16 mouse cellular contexts compared by ENCODE assay signal in genomic region chr8:77213893-77214464, GRCm38 (mm10).
A peak's percentile ranks its signal among the peaks of the same experiment; 100 is the strongest.
DNase-seq lines count a peak whose midpoint lies in the region; ATAC-seq and TF ChIP-seq lines count a peak whose summit lies in the region.
"Had no signal": no experiment of that assay in that cellular context is flagged by ENCODE, and none has a peak within 500 bp of the region (broad histone marks: within the 10 kb centered on the region; RNA-seq: fewer than 3 reads in every experiment).

No protein-coding gene starts in this region.

- no peak for TF ChIP-seq CTCF in lung, embryonic 14.5 days (IDR thresholded peaks at IDR 0.05; ENCODE audit: low read depth)

- H3K4me3 ChIP-seq in kidney, embryonic 15.5 days (replicated peaks) = no peak overlapping the region
- no peak overlapping the region for H3K4me3 ChIP-seq in lung, embryonic 14.5 days (ENCODE audit: low read depth, low read length)
- no peak overlapping the region for H3K4me3 ChIP-seq in embryonic facial prominence, embryonic 13.5 days
- no peak overlapping the region for H3K4me3 ChIP-seq in embryonic facial prominence, embryonic 15.5 days (replicated peaks)
- H3K4me3 ChIP-seq in forebrain, embryonic 11.5 days (ENCODE audit: low read depth, low read length) = no peak overlapping the region
- H3K4me3 ChIP-seq: gastrocnemius, adult 2 months; heart, embryonic 12.5 days; hindbrain, embryonic 10.5 days had no signal

- ATAC-seq in kidney, embryonic 15.5 days (replicated peaks; ENCODE audit: low FRiP score) = peak; percentile 56; the same call in 1 of the 2 replicates
- peak; percentile 17; the same call in 1 of the 2 replicates for ATAC-seq in lung, embryonic 14.5 days (ENCODE audit: insufficient read depth)
- no peak for ATAC-seq in embryonic facial prominence, embryonic 13.5 days (ENCODE audit: insufficient number of reproducible peaks, insufficient read depth, low FRiP score, low TSS enrichment, low read depth)
- no peak for ATAC-seq in embryonic facial prominence, embryonic 15.5 days (ENCODE audit: insufficient number of reproducible peaks, low FRiP score, low TSS enrichment, low read depth)
- ATAC-seq in forebrain, embryonic 11.5 days (replicated peaks; ENCODE audit: low FRiP score) = no peak

- no peaks in the 10 kb centered on the region for H3K36me3 ChIP-seq in kidney, embryonic 15.5 days
- no peaks in the 10 kb centered on the region for H3K36me3 ChIP-seq in lung, embryonic 14.5 days (ENCODE audit: insufficient read depth)
- no peaks in the 10 kb centered on the region for H3K36me3 ChIP-seq in embryonic facial prominence, embryonic 13.5 days
- no peaks in the 10 kb centered on the region for H3K36me3 ChIP-seq in embryonic facial prominence, embryonic 15.5 days
- no peaks in the 10 kb centered on the region; the same call in 1 of the 2 replicates for H3K36me3 ChIP-seq in forebrain, embryonic 11.5 days (ENCODE audit: control insufficient read depth, insufficient read depth, low read length)
- H3K36me3 ChIP-seq: heart, embryonic 12.5 days; hindbrain, embryonic 10.5 days had no signal

- WGBS in kidney, embryonic 15.5 days = 43% methylated on average over 3 of the region's 3 CpGs
- 29% methylated on average over 3 of the region's 3 CpGs for WGBS in lung, embryonic 14.5 days
- WGBS in embryonic facial prominence, embryonic 13.5 days = 28% methylated on average over 3 of the region's 3 CpGs
- 30% methylated on average over 3 of the region's 3 CpGs for WGBS in embryonic facial prominence, embryonic 15.5 days
- WGBS in forebrain, embryonic 11.5 days = 81% methylated on average over 3 of the region's 3 CpGs

- H3K27me3 ChIP-seq in kidney, embryonic 15.5 days = no peaks in the 10 kb centered on the region
- no peaks in the 10 kb centered on the region for H3K27me3 ChIP-seq in lung, embryonic 14.5 days (ENCODE audit: insufficient read depth, low read length)
- H3K27me3 ChIP-seq in embryonic facial prominence, embryonic 13.5 days = no peaks in the 10 kb centered on the region
- H3K27me3 ChIP-seq in embryonic facial prominence, embryonic 15.5 days = no peaks in the 10 kb centered on the region
- H3K27me3 ChIP-seq in forebrain, embryonic 11.5 days (ENCODE audit: control insufficient read depth, insufficient read depth, low read length) = no peaks in the 10 kb centered on the region
- H3K27me3 ChIP-seq: heart, embryonic 12.5 days had no signal

- peaks cover 3% of the 10 kb centered on the region; the same call in 1 of the 2 replicates for H3K4me1 ChIP-seq in kidney, embryonic 15.5 days
- H3K4me1 ChIP-seq in lung, embryonic 14.5 days (ENCODE audit: insufficient read depth) = peaks cover 14% of the 10 kb centered on the region
- peaks cover 31% of the 10 kb centered on the region for H3K4me1 ChIP-seq in embryonic facial prominence, embryonic 13.5 days
- peaks cover 19% of the 10 kb centered on the region for H3K4me1 ChIP-seq in embryonic facial prominence, embryonic 15.5 days
- H3K4me1 ChIP-seq in forebrain, embryonic 11.5 days (replicated peaks; ENCODE audit: control insufficient read depth, insufficient read depth, low read length) = no peaks in the 10 kb centered on the region

- H3K4me2 ChIP-seq in kidney, embryonic 15.5 days = no peak overlapping the region
- peak overlapping the region; percentile 46; the same call in 1 of the 2 replicates for H3K4me2 ChIP-seq in lung, embryonic 14.5 days
- peak overlapping the region; percentile 37 for H3K4me2 ChIP-seq in embryonic facial prominence, embryonic 13.5 days
- H3K4me2 ChIP-seq in embryonic facial prominence, embryonic 15.5 days (replicated peaks) = no peak overlapping the region
- no peak overlapping the region for H3K4me2 ChIP-seq in forebrain, embryonic 11.5 days (ENCODE audit: low read depth, low read length, severe bottlenecking)
- H3K4me2 ChIP-seq: heart, embryonic 12.5 days; hindbrain, embryonic 14.5 days had no signal

- no peak for DNase-seq in kidney, postnatal 36 days
- DNase-seq in lung, embryonic 14.5 days = no peak
- no peak for DNase-seq in lung, postnatal 36 days
- no peak for DNase-seq in forebrain, embryonic 11.5 days (ENCODE audit: low spot score)
- DNase-seq: adrenal gland, adult 8-10 months; cerebellum, adult 11-12 months; cerebellum, adult 9-10 months; cerebellum, postnatal 25 days; gastrocnemius, adult 2 months; gastrocnemius, postnatal 25 days had no signal

- H3K27ac ChIP-seq in kidney, embryonic 15.5 days = no peak overlapping the region
- peak overlapping the region; percentile 78; the same call in 1 of the 2 replicates for H3K27ac ChIP-seq in lung, embryonic 14.5 days (ENCODE audit: low read depth)
- H3K27ac ChIP-seq in embryonic facial prominence, embryonic 13.5 days = peak overlapping the region; percentile 84
- peak overlapping the region; percentile 56; the same call in 1 of the 2 replicates for H3K27ac ChIP-seq in embryonic facial prominence, embryonic 15.5 days (replicated peaks)
- no peak overlapping the region for H3K27ac ChIP-seq in forebrain, embryonic 11.5 days (ENCODE audit: low read depth, low read length)
- H3K27ac ChIP-seq: gastrocnemius, adult 2 months; hindbrain, embryonic 10.5 days; hindbrain, embryonic 14.5 days had no signal

- no peak overlapping the region for H3K9ac ChIP-seq in kidney, embryonic 15.5 days
- no peak overlapping the region for H3K9ac ChIP-seq in lung, embryonic 14.5 days
- no peak overlapping the region for H3K9ac ChIP-seq in embryonic facial prominence, embryonic 13.5 days
- H3K9ac ChIP-seq in embryonic facial prominence, embryonic 15.5 days = no peak overlapping the region
- no peak overlapping the region for H3K9ac ChIP-seq in forebrain, embryonic 11.5 days (ENCODE audit: low read length)
- H3K9ac ChIP-seq: heart, embryonic 12.5 days; hindbrain, embryonic 14.5 days had no signal

- H3K9me3 ChIP-seq in kidney, embryonic 15.5 days (replicated peaks) = no peaks in the 10 kb centered on the region
- no peaks in the 10 kb centered on the region for H3K9me3 ChIP-seq in lung, embryonic 14.5 days (ENCODE audit: low read depth, low read length)
- H3K9me3 ChIP-seq in embryonic facial prominence, embryonic 13.5 days = no peaks in the 10 kb centered on the region
- no peaks in the 10 kb centered on the region for H3K9me3 ChIP-seq in embryonic facial prominence, embryonic 15.5 days (replicated peaks)
- no peaks in the 10 kb centered on the region for H3K9me3 ChIP-seq in forebrain, embryonic 11.5 days (ENCODE audit: control insufficient read depth, low read length)
- H3K9me3 ChIP-seq: heart, embryonic 12.5 days; hindbrain, embryonic 10.5 days had no signal

Comparison
In these comparisons a context has a peak if more than half of its experiments do, and no peak if none do; other contexts are left out.
1. H3K4me2 ChIP-seq: peak in lung, embryonic 14.5 days (single experiment) and embryonic facial prominence, embryonic 13.5 days (single experiment); none in kidney, embryonic 15.5 days (single experiment), embryonic facial prominence, embryonic 15.5 days (single experiment) and forebrain, embryonic 11.5 days (single experiment).
2. ATAC-seq: peak in kidney, embryonic 15.5 days (single experiment) and lung, embryonic 14.5 days (single experiment); none in embryonic facial prominence, embryonic 13.5 days (single experiment), embryonic facial prominence, embryonic 15.5 days (single experiment) and forebrain, embryonic 11.5 days (single experiment).
3. H3K27ac ChIP-seq: peak in lung, embryonic 14.5 days (single experiment), embryonic facial prominence, embryonic 13.5 days (single experiment) and embryonic facial prominence, embryonic 15.5 days (single experiment); none in kidney, embryonic 15.5 days (single experiment) and forebrain, embryonic 11.5 days (single experiment).